Comparison of ENCODE assay signal across 19 mouse cellular contexts in the genomic region with DNA sequence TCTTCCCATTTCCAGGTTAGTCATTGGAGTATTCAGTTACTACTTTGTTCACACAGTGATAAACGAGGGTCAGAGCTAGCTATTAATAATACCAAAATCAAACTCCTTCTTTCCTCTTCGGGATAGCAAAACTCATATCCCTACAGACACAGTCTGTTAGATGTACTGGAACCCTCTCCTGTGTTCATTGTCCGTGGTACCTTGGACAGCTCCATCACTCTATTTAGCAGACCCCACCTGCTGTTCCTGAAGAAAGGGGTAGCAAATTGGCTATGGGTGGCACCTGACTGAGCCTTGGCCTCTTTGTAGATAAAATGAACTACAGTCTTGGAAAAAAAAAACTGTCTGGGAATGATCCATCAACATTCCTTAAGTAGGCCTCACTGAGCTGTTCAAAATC.
A peak's percentile ranks its signal among the peaks of the same experiment; 100 is the strongest.
DNase-seq lines count a peak whose midpoint lies in the region; ATAC-seq and TF ChIP-seq lines count a peak whose summit lies in the region.
"Had no signal": no experiment of that assay in that cellular context is flagged by ENCODE, and none has a peak within 500 bp of the region (broad histone marks: within the 10 kb centered on the region; RNA-seq: fewer than 3 reads in every experiment).

No protein-coding gene starts in this region.

- 43% methylated on average over 3 of the region's 3 CpGs for WGBS in kidney, postnatal 0 days
- WGBS in limb, embryonic 10.5 days = 69% methylated on average over 3 of the region's 3 CpGs

- no peak for TF ChIP-seq RAD21 in MEL (IDR thresholded peaks at IDR 0.05; ENCODE audit: low read depth, low read length)

- peak; percentile 63 for DNase-seq in kidney, postnatal 0 days (ENCODE audit: low spot score)
- no peak for DNase-seq in kidney, adult 9 months
- DNase-seq in MEL (ENCODE audit: low read depth, low spot score) = peak; percentile 3
- DNase-seq in embryo, embryonic 10 days (ENCODE audit: low spot score) = peak; percentile 50
- DNase-seq in limb, embryonic 10.5 days (ENCODE audit: low spot score) = peak; percentile 36
- no peak for DNase-seq in right cerebral cortex, postnatal 14 days
- DNase-seq in left cerebral cortex, postnatal 25 days (ENCODE audit: low spot score in 2 of 2) = no peak
- DNase-seq in lung, postnatal 25 days (ENCODE audit: low spot score) = no peak
- DNase-seq: cerebellum, adult 18-20 months; forebrain, postnatal 0 days; gastrocnemius, postnatal 25 days; kidney, postnatal 36 days; left cerebral cortex, postnatal 4 days; lung, postnatal 4 days; midbrain, embryonic 14.5 days; right cerebral cortex, postnatal 4 days; thymus, adult 2 months had no signal

- no peak overlapping the region for H3K27ac ChIP-seq in kidney, postnatal 0 days
- H3K27ac ChIP-seq in MEL (ENCODE audit: control insufficient read depth, low read depth, low read length) = no peak overlapping the region
- no peak overlapping the region for H3K27ac ChIP-seq in limb, embryonic 10.5 days
- H3K27ac ChIP-seq: heart, embryonic 10.5 days had no signal

- ATAC-seq in kidney, postnatal 0 days (replicated peaks; ENCODE audit: low FRiP score, low read depth) = no peak
- ATAC-seq: forebrain, postnatal 0 days; intestine, embryonic 16.5 days had no signal

- no peak overlapping the region for H3K4me3 ChIP-seq in kidney, postnatal 0 days (replicated peaks; ENCODE audit: low read depth, low read length)
- no peak overlapping the region for H3K4me3 ChIP-seq in MEL (ENCODE audit: control insufficient read depth in 1 of 2, insufficient read depth in 1 of 2, low read depth in 2 of 2, low read length in 2 of 2)
- no peak overlapping the region for H3K4me3 ChIP-seq in limb, embryonic 10.5 days
- H3K4me3 ChIP-seq: heart, embryonic 10.5 days had no signal

- TF ChIP-seq POLR2A in MEL (IDR thresholded peaks at IDR 0.05; ENCODE audit: control insufficient read depth in 1 of 2, insufficient read depth in 1 of 2, low read depth in 1 of 2, low read length in 2 of 2, poor library complexity in 1 of 2) = no peak

- no peaks in the 10 kb centered on the region for H3K27me3 ChIP-seq in kidney, postnatal 0 days (ENCODE audit: insufficient read depth, low read length)
- H3K27me3 ChIP-seq in MEL (ENCODE audit: control insufficient read depth in 1 of 2, insufficient read depth in 2 of 2, low read length in 2 of 2) = no peaks in the 10 kb centered on the region
- no peaks in the 10 kb centered on the region for H3K27me3 ChIP-seq in limb, embryonic 10.5 days (ENCODE audit: low read depth, poor library complexity, severe bottlenecking)

- no peak overlapping the region for H3K4me2 ChIP-seq in kidney, postnatal 0 days (ENCODE audit: low read length)

- H3K9me3 ChIP-seq in kidney, postnatal 0 days (replicated peaks; ENCODE audit: low read length) = no peaks in the 10 kb centered on the region
- no peaks in the 10 kb centered on the region for H3K9me3 ChIP-seq in MEL (replicated peaks; ENCODE audit: insufficient read depth, low read length)
- no peaks in the 10 kb centered on the region for H3K9me3 ChIP-seq in limb, embryonic 10.5 days (replicated peaks)
- H3K9me3 ChIP-seq: heart, embryonic 10.5 days had no signal

- H3K4me1 ChIP-seq in kidney, postnatal 0 days (replicated peaks; ENCODE audit: insufficient read depth, low read length) = no peaks in the 10 kb centered on the region
- no peaks in the 10 kb centered on the region for H3K4me1 ChIP-seq in MEL (ENCODE audit: control insufficient read depth in 1 of 2, insufficient read depth in 2 of 2, low read length in 2 of 2)
- H3K4me1 ChIP-seq in limb, embryonic 10.5 days = no peaks in the 10 kb centered on the region
- H3K4me1 ChIP-seq: heart, embryonic 10.5 days had no signal

- H3K9ac ChIP-seq in kidney, postnatal 0 days (ENCODE audit: low read depth, low read length) = no peak overlapping the region
- H3K9ac ChIP-seq in MEL (ENCODE audit: control insufficient read depth, low read depth, low read length, poor library complexity, severe bottlenecking) = no peak overlapping the region
- H3K9ac ChIP-seq: forebrain, postnatal 0 days had no signal

- intact Hi-C loops in left cerebral cortex, postnatal 25 days (cut with DNase I) = no loop called here

- no peak for TF ChIP-seq CTCF in kidney, postnatal 0 days (IDR thresholded peaks at IDR 0.05; ENCODE audit: low read depth)
- no peak for TF ChIP-seq CTCF in MEL (IDR thresholded peaks at IDR 0.05 in 2 of 3, conservative IDR thresholded peaks at IDR 0.05 in 1 of 3; ENCODE audit: control insufficient read depth in 1 of 3, insufficient read depth in 1 of 3, low read depth in 2 of 3, low read length in 3 of 3, poor library complexity in 1 of 3, severe bottlenecking in 1 of 3)

- H3K79me2 ChIP-seq in MEL (ENCODE audit: control insufficient read depth, insufficient read depth, low read length, poor library complexity) = no peaks in the 10 kb centered on the region

- no peak for TF ChIP-seq EP300 in MEL (IDR thresholded peaks at IDR 0.05; ENCODE audit: low read depth in 1 of 2, low read length in 2 of 2)

- no peaks in the 10 kb centered on the region for H3K36me3 ChIP-seq in kidney, postnatal 0 days (ENCODE audit: insufficient read depth, low read length)
- H3K36me3 ChIP-seq in MEL (ENCODE audit: control insufficient read depth in 1 of 2, insufficient read depth in 2 of 2, low read length in 2 of 2) = no peaks in the 10 kb centered on the region
- H3K36me3 ChIP-seq in limb, embryonic 10.5 days = no peaks in the 10 kb centered on the region
- H3K36me3 ChIP-seq: heart, embryonic 10.5 days had no signal

TF ChIP-seq in MEL, 35 proteins besides CTCF, POLR2A, EP300 and RAD21:
- TF ChIP-seq JUND (IDR thresholded peaks at IDR 0.05; ENCODE audit: low read depth, low read length) (no peak), KAT2A (conservative IDR thresholded peaks at IDR 0.05; ENCODE audit: low read depth, low read length) (no peak), GATA1 (IDR thresholded peaks at IDR 0.05; ENCODE audit: low read depth, low read length) (no peak), RCOR1 (IDR thresholded peaks at IDR 0.05; ENCODE audit: low read depth, low read length) (no peak), NRF1 (IDR thresholded peaks at IDR 0.05; ENCODE audit: insufficient read depth, low read depth, low read length, poor library complexity, severe bottlenecking) (no peak), SIN3A (IDR thresholded peaks at IDR 0.05; ENCODE audit: low read length) (no peak), USF1 (IDR thresholded peaks at IDR 0.05; ENCODE audit: low read depth, low read length) (no peak), ZC3H11A (IDR thresholded peaks at IDR 0.05; ENCODE audit: low read depth, low read length) (no peak), POLR2AphosphoS2 (IDR thresholded peaks at IDR 0.05; ENCODE audit: low read length) (no peak), HCFC1 (IDR thresholded peaks at IDR 0.05; ENCODE audit: low read depth, low read length) (no peak), MAX (IDR thresholded peaks at IDR 0.05; ENCODE audit: low read length) (no peak)

Comparison
In these comparisons a context has a peak if more than half of its experiments do, and no peak if none do; other contexts are left out.
1. DNase-seq: peak in kidney, postnatal 0 days (single experiment), MEL (single experiment), embryo, embryonic 10 days (single experiment) and limb, embryonic 10.5 days (single experiment); none in kidney, adult 9 months (single experiment), right cerebral cortex, postnatal 14 days (single experiment), left cerebral cortex, postnatal 25 days (0 of 2) and lung, postnatal 25 days (single experiment).